Mouse (Mus musculus) heart, postnatal 0 days (tissue): ENCODE results near the gene Slc6a19.

Source experiments
- CTCF ChIP-seq: IDR thresholded peaks from 2 replicates; pipeline ENCODE4 v1.5.1; 2016; ENCODE audit warnings: antibody characterized with exemption, control low read depth, low read depth
- EP300 ChIP-seq: IDR thresholded peaks from 2 replicates; pipeline ENCODE4 v1.6.1; 2016; ENCODE audit warnings: antibody characterized with exemption, low read depth

- TF ChIP-seq EP300, result no peak
- TF ChIP-seq CTCF, result no peak
These were observed 24.0 kb upstream of the Slc6a19 start for GRCm38 (mm10) chr13:73728633-73729032.
